Mouse (Mus musculus) heart, postnatal 0 days (tissue): ENCODE data around the gene Slc40a1.

Experiments
- CTCF ChIP-seq: IDR thresholded peaks from 2 replicates; pipeline ENCODE4 v1.5.1; 2016; ENCODE audit warnings: antibody characterized with exemption, control low read depth, low read depth
- EP300 ChIP-seq: IDR thresholded peaks from 2 replicates; pipeline ENCODE4 v1.6.1; 2016; ENCODE audit warnings: antibody characterized with exemption, low read depth

- TF ChIP-seq CTCF (no peak), EP300 (no peak)
These were observed 6.6 kb downstream of the Slc40a1 start for GRCm38 (mm10) chr1:45919752-45920151.
